Mouse (Mus musculus): ENCODE measurements around the gene Nrxn3.

GRCm38 (mm10) chr12:88900014-88900727 lies 177.5 kb downstream of the Nrxn3 start:
- no peak for TF ChIP-seq CTCF (IDR thresholded peaks at IDR 0.05; ENCODE audit: low read depth)
- TF ChIP-seq EP300 (IDR thresholded peaks at IDR 0.05; ENCODE audit: low read depth) = no peak

Measured in liver, postnatal 0 days (tissue).